Mouse (Mus musculus) limb, embryonic 13.5 days (tissue): ENCODE results near the gene Gabpa. TPM values are rescaled to one million over a fixed set of nuclear protein-coding genes. Genes with fewer than 3 reads are reported as not detected.

ENCODE experiments used
- ATAC-seq: fragments of 200-750 bp; cut with Nextera tagmentation; 2 replicates; pipeline ENCODE4 v1.8.0; 2017; ENCODE audit warnings: low read depth, moderate number of reproducible peaks, moderate TSS enrichment; ENCODE audit not compliant: low FRiP score
- H3K27ac ChIP-seq: fragments of 300-500 bp; sonication (generic); 2 replicates; pipeline ENCODE4 v1.5.1; 2015; ENCODE audit warnings: inconsistent platforms, mild to moderate bottlenecking, moderate library complexity
- H3K27me3 ChIP-seq: fragments of 300-500 bp; sonication (generic); 2 replicates; pipeline ENCODE4 v1.6.1; 2015; ENCODE audit warnings: mild to moderate bottlenecking, inconsistent platforms
- H3K36me3 ChIP-seq: fragments of 300-500 bp; sonication (generic); 2 replicates; pipeline ENCODE4 v1.6.1; 2015; ENCODE audit warnings: inconsistent platforms, mild to moderate bottlenecking, moderate library complexity
- H3K4me1 ChIP-seq: fragments of 300-500 bp; sonication (generic); 2 replicates; pipeline ENCODE4 v1.6.1; 2015; ENCODE audit warnings: inconsistent platforms
- H3K4me2 ChIP-seq: fragments of 300-500 bp; sonication (generic); replicated peaks from 2 replicates; pipeline ENCODE4 v1.6.1; 2015; ENCODE audit warnings: inconsistent platforms, mild to moderate bottlenecking, moderate library complexity
- H3K4me3 ChIP-seq: fragments of 300-500 bp; sonication (generic); 2 replicates; pipeline ENCODE4 v1.5.1; 2015; ENCODE audit warnings: moderate library complexity, mild to moderate bottlenecking, inconsistent platforms
- H3K9ac ChIP-seq: fragments of 300-500 bp; sonication (generic); 2 replicates; pipeline ENCODE4 v1.6.1; 2015; ENCODE audit warnings: mild to moderate bottlenecking, inconsistent platforms
- H3K9me3 ChIP-seq: fragments of 300-500 bp; sonication (generic); 2 replicates; pipeline ENCODE4 v1.6.1; 2016; ENCODE audit warnings: inconsistent platforms
- WGBS: fragments of 180-500 bp; shearing (Covaris S2); methylation state at CpG from one replicate; pipeline ENCODE4 v1.1.7; 2015; 5-methylcytosine and 5-hydroxymethylcytosine counted together
- polyA plus RNA-seq: library from polyadenylated mRNA; unstranded; fragments of >200 nt; fragmentation: Nextera tagmentation; extraction: Ambion mirVana; gene quantifications from 2 replicates; pipeline ENCODE4 v1.2.1, GENCODE M21; 2015

Gene Gabpa
- polyA plus RNA-seq, 1 experiment from 2014 or later, result 33.8 TPM

DNA sequence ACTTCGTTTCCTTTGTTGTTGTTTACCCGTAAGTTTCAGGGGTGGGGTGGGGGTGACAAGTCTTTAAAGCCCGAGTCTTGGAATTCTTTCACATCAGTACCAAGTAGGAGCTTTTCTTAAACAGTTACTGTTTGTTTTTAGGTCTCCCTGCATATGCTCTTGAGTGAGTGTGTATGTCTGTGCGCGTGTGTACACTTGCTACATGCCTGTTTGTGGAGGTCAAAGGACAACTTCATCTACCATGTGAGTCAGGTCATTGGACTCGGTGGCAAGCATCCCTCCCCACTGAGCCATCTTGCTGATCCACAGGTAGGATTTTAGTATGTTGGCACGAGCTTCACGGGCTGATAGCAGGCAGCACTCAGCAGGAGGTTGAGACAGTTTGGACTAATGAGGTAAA is 39.1 kb downstream of the Gabpa start:
- no peak overlapping the region for H3K4me2 ChIP-seq
- H3K4me1 ChIP-seq, result 0 out of 2 replicates have a peak, but pooled peaks cover 3% of the 10 kb centered on the region
- no peaks in the 10 kb centered on the region for H3K36me3 ChIP-seq
- H3K4me3 ChIP-seq, result no peak overlapping the region
- WGBS, result 74% methylated on average over 8 of the region's 8 CpGs
- no peaks in the 10 kb centered on the region for H3K27me3 ChIP-seq
- no peaks in the 10 kb centered on the region for H3K9me3 ChIP-seq
- H3K9ac ChIP-seq, result no peak overlapping the region
- no peak overlapping the region for H3K27ac ChIP-seq
- no peak for ATAC-seq

DNA sequence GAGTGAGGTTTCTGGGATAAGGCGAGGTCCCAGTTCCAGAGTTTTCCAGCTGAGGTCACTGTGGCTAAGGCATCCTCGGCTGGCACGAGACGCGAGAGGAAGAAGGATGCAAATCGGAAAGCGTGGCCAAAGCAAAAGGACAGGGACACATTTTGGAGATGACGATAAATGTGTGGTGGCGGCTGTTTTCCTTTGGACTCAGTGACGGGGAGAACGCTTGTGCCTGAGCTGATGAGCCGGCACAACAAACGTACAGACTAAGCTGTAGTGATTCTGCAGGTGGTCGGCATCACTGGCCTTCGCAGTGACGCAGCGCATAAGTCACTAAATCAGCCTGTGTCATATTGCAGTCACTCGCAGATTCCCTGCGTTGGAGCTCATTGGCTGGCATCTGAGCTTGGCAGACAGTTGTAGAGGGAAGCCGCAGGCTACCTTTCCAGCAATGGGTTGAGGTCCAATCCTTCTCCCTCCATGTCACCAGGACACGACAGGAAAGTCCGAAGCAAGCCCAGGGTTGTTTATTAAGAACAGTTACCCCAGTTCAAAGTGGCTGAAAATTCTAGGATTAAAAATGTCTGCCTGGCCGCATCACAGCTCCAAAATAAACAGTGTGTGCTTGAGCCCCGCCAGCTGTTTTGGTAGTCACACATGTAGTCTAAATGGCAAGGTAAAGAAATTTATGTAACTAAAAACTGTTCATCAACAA is 40.4 kb downstream of the Gabpa start:
- Histone ChIP-seq H3K4me2 (no peak overlapping the region), H3K9me3 (no peaks in the 10 kb centered on the region), H3K27ac (no peak overlapping the region), H3K27me3 (no peaks in the 10 kb centered on the region), H3K4me3 (no peak overlapping the region), H3K4me1 (0 out of 2 replicates have a peak, but pooled peaks cover 3% of the 10 kb centered on the region), H3K36me3 (no peaks in the 10 kb centered on the region), H3K9ac (no peak overlapping the region)
- ATAC-seq, result no peak
- 79% methylated on average over 24 of the region's 24 CpGs for WGBS

DNA sequence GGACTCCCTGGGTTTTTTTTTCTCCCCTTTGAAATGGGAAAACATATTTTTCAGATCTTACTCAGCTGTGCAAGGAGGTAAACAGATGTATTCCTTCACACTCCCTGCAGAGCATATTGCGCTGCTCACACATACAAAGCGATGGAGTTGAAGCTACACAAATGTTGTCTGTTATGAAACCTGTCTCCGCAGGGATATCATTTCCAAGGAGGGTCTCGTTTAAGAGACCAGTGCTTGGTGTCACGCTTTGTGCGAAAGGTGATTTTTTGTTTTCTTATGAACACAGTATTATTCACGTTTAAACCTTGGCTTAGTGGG is 41.0 kb downstream of the Gabpa start:
- no peak overlapping the region for H3K4me2 ChIP-seq
- no peak overlapping the region for H3K27ac ChIP-seq
- H3K9ac ChIP-seq, result no peak overlapping the region
- no peak for ATAC-seq
- H3K9me3 ChIP-seq, result no peaks in the 10 kb centered on the region
- H3K36me3 ChIP-seq, result no peaks in the 10 kb centered on the region
- 0 out of 2 replicates have a peak, but pooled peaks cover 3% of the 10 kb centered on the region for H3K4me1 ChIP-seq
- H3K4me3 ChIP-seq, result no peak overlapping the region
- H3K27me3 ChIP-seq, result no peaks in the 10 kb centered on the region
- WGBS, result 82% methylated on average over 7 of the region's 7 CpGs

DNA sequence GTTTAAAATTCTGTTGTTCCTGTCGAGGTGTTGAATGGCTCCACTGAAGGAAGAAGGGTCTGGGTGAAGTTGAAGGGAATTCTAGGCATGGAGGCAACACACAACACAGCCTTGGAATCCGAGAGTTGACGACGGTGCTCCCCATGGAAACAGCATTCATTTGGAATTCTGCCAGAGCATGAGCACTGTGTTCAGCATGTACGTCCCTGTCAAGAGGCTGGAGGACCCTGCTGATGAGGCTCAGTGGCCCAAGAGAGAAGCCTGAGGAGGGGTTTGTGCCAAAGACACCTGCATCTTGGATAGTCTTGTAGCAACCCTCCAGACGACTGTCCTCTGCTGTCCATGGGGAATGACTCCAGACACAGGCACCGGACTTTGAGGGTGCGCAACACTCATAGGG is 41.4 kb downstream of the Gabpa start:
- Histone ChIP-seq H3K27me3 (no peaks in the 10 kb centered on the region), H3K4me3 (no peak overlapping the region), H3K9me3 (no peaks in the 10 kb centered on the region), H3K27ac (no peak overlapping the region), H3K4me2 (no peak overlapping the region), H3K4me1 (0 out of 2 replicates have a peak, but pooled peaks cover 3% of the 10 kb centered on the region), H3K36me3 (no peaks in the 10 kb centered on the region), H3K9ac (no peak overlapping the region)
- WGBS, result 60% methylated on average over 8 of the region's 8 CpGs
- ATAC-seq, result no peak

DNA sequence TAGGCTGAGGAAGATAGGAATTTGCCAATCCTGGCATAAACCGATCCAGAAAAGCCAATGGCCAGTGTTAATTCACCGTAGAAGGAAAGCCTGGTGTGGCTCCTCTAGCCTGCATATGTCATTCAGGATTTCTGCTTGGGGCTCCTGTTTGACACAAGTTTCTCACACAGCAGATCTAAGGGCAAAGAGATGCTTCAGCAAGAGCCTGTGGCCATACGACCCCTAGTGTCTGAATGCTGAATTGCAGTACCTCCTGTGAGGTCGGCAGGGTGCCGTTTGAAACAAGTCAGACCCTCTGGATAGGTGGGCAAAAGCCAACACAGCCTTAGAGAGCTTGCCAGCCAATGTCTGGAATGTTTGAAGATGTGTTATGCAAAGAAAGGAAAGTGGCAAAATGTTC is 44.4 kb downstream of the Gabpa start:
- WGBS, result 19% methylated on average over 5 of the region's 5 CpGs
- no peak overlapping the region for H3K27ac ChIP-seq
- no peak overlapping the region for H3K4me2 ChIP-seq
- no peaks in the 10 kb centered on the region for H3K27me3 ChIP-seq
- 0 out of 2 replicates have a peak, but pooled peaks cover 3% of the 10 kb centered on the region for H3K4me1 ChIP-seq
- H3K9ac ChIP-seq, result no peak overlapping the region
- no peaks in the 10 kb centered on the region for H3K9me3 ChIP-seq
- no peak for ATAC-seq
- H3K4me3 ChIP-seq, result no peak overlapping the region
- H3K36me3 ChIP-seq, result no peaks in the 10 kb centered on the region

DNA sequence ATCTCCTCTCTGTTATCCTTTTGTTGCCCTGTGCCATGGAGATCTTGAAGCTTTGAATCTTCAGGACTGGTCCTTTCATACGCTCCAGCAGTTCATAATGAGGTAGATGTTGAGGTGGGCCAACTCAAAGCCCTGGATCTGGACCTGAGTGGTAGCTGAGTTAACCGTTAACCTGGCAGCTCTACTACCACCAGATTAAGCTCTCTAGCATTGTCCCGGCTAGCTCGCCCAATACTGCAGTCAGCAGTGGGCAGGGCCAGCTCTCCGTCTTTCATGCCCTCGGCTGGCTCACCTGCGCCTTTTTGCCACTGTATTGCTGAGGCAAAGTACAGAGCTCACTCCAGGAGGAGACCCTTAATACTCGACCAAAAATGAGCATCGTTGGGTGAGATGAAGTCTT is 46.4 kb downstream of the Gabpa start:
- Histone ChIP-seq H3K4me3 (no peak overlapping the region), H3K9ac (no peak overlapping the region), H3K36me3 (no peaks in the 10 kb centered on the region), H3K27ac (no peak overlapping the region), H3K4me2 (no peak overlapping the region), H3K9me3 (no peaks in the 10 kb centered on the region), H3K4me1 (0 out of 2 replicates have a peak, but pooled peaks cover under 1% of the 10 kb centered on the region), H3K27me3 (no peaks in the 10 kb centered on the region)
- 90% methylated on average over 9 of the region's 9 CpGs for WGBS
- no peak for ATAC-seq

DNA sequence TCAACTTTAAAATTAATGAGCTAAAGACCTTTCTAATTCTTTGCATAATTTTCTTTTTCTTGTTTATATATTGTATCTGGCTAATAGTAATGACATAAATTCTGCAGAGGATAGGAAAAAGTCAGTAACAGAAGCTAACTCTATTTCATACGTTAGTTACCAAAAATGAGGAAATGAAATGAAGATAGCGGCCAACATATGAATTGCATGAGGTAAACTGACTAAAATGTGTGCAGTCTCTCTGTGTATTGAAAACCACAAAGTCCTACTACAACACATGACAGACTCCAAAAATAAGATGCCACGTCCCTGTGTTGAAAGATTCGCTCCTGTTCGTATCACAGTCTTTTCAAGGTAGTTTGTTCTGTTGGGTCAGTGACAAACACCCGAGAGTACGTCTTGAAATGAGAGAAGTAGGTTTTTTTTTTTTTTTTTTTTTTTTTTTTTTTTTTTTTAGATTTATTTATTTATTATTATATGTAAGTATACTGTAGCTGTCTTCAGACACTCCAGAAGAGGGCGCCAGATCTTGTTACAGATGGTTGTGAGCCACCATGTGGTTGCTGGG is 47.1 kb downstream of the Gabpa start:
- H3K9ac ChIP-seq, result no peak overlapping the region
- no peak overlapping the region for H3K27ac ChIP-seq
- no peak for ATAC-seq
- H3K4me3 ChIP-seq, result no peak overlapping the region
- no peaks in the 10 kb centered on the region for H3K4me1 ChIP-seq
- 90% methylated on average over 7 of the region's 8 CpGs for WGBS
- no peaks in the 10 kb centered on the region for H3K27me3 ChIP-seq
- H3K9me3 ChIP-seq, result no peaks in the 10 kb centered on the region
- no peaks in the 10 kb centered on the region for H3K36me3 ChIP-seq
- no peak overlapping the region for H3K4me2 ChIP-seq

DNA sequence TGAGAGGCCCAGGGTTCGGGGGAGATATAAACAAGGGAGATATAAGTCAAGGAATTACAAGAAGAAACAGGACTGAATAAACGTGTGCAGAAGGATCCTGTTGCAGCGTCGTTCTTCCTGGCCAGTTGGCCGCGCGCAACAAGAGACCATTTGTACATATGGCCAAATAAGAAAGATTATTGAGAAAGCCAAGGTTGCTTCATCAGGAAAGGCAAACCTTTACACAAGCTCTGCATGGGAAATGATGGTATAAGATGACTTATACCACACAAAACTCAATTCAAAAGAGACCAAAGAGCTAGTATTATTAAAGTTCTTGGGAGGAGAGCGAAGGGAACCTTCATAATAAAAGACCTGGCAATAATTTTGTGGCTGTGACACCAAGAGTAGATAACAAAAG is 49.8 kb downstream of the Gabpa start:
- Histone ChIP-seq H3K27me3 (no peaks in the 10 kb centered on the region), H3K36me3 (no peaks in the 10 kb centered on the region), H3K9ac (no peak overlapping the region), H3K4me2 (no peak overlapping the region), H3K4me3 (no peak overlapping the region), H3K4me1 (no peaks in the 10 kb centered on the region), H3K27ac (no peak overlapping the region), H3K9me3 (no peaks in the 10 kb centered on the region)
- no peak for ATAC-seq
- WGBS, result 83% methylated on average over 8 of the region's 8 CpGs

DNA sequence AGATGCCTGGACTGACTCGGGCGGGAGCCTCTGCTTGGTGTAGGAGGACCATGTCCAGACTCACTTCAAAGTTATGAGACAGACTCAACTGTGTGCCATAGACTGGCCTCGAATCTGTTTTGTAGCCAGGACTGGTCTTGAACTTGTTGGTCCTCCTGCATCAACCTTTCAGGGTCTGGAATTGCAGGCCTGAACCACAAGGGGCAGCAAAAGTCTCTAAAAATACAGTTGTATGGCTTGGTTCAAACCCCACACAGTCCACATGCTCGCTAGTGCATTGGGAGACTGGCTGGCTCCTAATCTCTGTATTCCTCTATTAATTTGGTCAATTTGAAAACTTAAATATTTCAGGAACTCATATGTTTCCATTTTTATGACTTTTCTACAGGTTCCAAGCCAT is 68.3 kb downstream of the Gabpa start:
- no peaks in the 10 kb centered on the region for H3K27me3 ChIP-seq
- no peaks in the 10 kb centered on the region for H3K9me3 ChIP-seq
- no peak overlapping the region for H3K9ac ChIP-seq
- H3K4me3 ChIP-seq, result no peak overlapping the region
- no peaks in the 10 kb centered on the region for H3K36me3 ChIP-seq
- no peaks in the 10 kb centered on the region for H3K4me1 ChIP-seq
- H3K4me2 ChIP-seq, result no peak overlapping the region
- no peak for ATAC-seq
- no peak overlapping the region for H3K27ac ChIP-seq
- WGBS, result 88% methylated on average over 4 of the region's 4 CpGs

DNA sequence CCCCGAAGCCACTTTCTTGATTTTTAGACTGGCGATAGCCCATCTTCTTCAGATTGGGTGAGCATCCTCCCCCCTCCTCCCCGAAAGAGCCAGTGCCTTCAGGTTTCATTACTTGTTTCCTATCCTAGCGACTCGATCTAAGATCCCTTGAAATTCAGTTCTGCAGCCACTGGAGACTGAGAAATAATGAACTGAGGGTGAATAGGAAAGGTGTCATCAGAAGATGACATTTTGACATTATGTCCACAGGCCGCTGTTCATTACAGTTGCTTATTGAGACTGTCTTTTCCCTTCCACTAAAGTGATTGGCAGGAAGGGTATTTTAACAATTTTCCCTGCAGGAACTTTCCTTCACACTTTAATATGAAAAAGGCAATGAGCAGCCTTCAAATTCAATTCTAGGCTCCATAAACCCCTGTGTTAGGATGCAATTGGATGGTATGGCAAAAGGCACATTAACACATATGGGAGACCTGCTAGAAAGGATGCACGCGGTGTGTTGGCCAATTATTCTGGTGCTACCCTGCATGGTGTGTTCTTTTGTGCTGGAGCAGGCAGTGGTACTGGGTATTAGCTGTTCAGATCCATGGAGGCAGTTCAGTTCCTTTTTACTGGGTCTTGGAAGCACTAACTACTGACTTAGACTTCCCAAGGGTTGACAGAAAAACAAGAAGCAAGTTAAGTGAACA is 76.9 kb downstream of the Gabpa start:
- 87% methylated on average over 8 of the region's 8 CpGs for WGBS
- Histone ChIP-seq H3K4me2 (no peak overlapping the region), H3K27me3 (no peaks in the 10 kb centered on the region), H3K36me3 (no peaks in the 10 kb centered on the region), H3K27ac (no peak overlapping the region), H3K4me3 (no peak overlapping the region), H3K9me3 (no peaks in the 10 kb centered on the region), H3K9ac (no peak overlapping the region), H3K4me1 (no peaks in the 10 kb centered on the region)
- ATAC-seq, result no peak
